Mouse (Mus musculus): ENCODE results near the gene Znrd1as.

Znrd1as gene

DNA sequence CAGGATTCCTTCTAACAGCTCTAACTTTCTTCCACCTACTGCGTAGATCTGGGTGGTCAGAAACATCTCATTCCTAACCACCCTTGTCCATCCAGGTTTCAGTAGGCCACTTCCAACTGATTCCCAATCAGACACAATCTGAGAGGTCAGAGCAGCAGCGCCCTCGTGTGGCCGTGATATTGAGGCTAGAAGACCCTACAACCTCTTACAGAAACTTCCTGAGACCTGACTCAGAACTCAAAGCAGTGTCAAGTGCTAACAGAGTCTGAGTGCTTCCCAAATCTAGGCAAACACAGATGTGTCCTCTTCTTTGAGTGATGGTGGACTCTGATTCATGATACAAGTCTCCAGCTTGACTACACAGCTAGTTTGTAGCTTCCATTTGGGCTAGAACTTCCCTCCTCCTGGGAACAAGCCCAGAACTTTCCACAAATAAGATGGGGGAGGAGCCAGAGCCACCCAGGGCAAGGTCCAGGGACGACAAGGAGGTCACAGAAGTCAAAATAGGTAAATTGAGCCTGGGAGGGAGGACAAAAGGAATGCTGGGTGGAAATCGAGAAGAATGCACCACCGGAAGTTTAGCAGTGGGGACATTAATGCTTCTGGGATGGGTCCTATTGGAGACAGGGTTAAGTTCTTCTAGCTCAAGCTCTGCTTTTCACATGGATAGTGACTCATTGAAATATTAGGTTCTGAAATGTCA is 38.8 kb downstream of the Znrd1as start:
- peak; percentile 75 for DNase-seq (ENCODE audit: low spot score)

DNA sequence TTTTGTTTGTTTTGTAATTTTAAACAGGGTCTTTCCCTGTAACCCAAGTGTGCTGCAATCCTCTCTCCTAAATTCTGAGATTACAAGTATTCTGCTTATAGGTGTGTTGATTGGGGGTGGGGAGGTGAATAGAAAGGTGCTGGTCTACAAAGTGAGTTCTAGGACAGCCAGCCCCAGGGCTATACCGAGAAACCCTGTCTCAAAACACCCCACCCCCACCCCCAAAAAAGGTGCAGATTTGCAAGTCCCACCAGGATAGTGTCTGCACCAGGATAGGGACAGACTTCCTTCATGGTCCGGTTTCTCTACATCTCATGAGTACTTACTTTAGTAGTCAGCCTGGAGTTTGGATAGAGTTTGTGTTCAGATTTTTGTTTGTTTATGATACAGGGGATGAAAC is 40.1 kb downstream of the Znrd1as start:
- no peak for DNase-seq (ENCODE audit: low spot score)

DNA sequence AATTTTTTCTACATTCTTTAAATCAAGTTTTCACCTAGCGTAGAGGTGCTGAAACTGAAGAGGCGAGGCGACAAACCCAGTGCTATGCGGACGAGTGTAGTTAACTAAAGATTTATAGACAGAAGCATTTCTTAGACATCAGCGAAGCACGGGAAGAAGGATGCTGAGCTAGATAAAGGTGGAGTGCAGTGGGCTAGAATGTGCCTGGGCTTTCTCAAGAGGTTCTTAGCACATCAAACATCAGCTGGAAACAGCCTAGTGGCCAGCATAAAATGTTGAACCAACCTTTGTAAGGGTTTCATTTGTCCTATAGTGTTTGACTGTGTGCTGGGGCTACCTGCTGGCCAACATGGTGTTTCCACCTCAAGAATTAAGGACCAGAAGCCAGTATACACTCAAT is 42.5 kb downstream of the Znrd1as start, which contains the start of gene Zfp57:
TSS of gene Zfp57 (plus strand) at position 301 of the 400 bp plus-strand sequence.
- no peak for DNase-seq (ENCODE audit: low spot score)

GRCm38 (mm10) chr17:37002364-37003330 is 44.3 kb downstream of the Znrd1as start:
- DNase-seq (ENCODE audit: low spot score) = peak; percentile 22

- DNase-seq (ENCODE audit: low spot score) = no peak
These were observed 45.0 kb downstream of the Znrd1as start for GRCm38 (mm10) chr17:37003366-37003765.

GRCm38 (mm10) chr17:37008161-37008560 is 49.8 kb downstream of the Znrd1as start:
- no peak for DNase-seq (ENCODE audit: low spot score)

DNA sequence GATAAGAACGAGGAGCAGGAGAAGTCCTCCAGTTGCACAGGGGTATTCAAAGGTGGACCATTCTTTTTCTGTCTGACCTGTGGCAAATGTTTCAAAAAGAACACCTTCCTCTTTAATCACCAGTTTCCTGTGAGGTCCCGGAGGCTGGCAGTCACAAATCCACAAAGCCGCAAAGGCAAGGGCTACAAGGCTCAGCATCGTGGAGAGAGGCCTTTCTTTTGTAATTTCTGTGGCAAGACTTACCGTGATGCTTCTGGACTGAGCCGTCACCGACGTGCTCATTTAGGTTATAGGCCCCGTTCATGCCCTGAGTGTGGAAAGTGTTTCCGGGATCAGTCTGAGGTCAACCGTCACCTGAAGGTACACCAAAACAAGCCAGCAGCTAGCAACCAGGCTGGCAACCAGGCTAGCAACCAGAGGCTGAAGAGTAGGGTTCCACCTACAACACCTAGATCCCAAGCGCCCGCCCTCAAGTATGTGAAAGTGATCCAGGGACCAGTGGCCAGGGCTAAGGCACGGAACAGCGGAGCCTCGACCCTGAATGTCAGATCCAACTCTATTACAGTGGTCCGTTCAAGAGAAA is 51.2 kb downstream of the Znrd1as start:
- DNase-seq (ENCODE audit: low spot score) = no peak

DNA sequence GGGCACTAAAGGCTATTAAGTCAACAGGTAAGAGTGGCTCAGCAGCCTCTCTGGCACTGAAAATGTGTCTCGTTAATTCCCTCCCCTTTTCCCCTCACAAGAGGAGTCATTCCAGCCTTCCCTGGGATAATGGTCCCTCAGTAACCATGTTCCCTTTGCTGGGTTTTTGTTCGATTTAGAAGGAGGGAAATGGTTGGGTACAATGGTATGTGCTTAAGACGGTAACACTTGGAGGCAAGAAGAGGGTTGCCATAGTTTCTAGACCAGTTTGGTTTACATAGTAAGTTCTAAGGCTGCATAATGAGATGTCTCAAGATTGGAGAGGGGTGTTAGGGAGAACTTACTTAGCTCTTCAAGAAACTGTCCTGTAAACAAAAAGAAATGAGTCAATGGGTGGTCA is 53.3 kb downstream of the Znrd1as start:
- no peak for DNase-seq (ENCODE audit: low spot score)

DNA sequence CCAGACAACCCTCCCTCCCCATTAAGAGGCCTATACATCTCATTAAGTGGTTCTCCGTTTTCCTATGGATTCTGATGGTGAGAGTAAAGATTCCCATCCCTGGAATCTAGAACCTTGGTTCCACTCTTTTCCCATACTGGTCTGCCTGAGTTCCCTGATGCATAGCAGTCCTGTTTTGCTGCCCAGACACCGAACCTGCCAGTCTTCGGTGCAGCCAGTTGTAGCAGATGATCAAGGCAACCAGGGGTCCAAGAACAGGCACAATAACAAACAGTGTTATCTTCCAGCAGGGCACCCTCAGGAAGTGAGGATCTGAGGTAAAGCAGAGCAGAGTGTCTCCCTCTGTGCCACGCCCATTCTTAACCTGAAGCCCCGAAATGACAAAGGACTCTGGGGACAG is 53.7 kb downstream of the Znrd1as start:
- no peak for DNase-seq (ENCODE audit: low spot score)
